Mouse (Mus musculus) stomach, postnatal 0 days (tissue): ENCODE results near the gene Wnt2b.

Experiments used
- CTCF ChIP-seq: IDR thresholded peaks from 2 replicates; pipeline ENCODE4 v1.5.1; 2016; ENCODE audit warnings: antibody characterized with exemption, low read depth, mild to moderate bottlenecking, moderate library complexity
- EP300 ChIP-seq: optimal IDR thresholded peaks from 2 replicates; pipeline ENCODE3; 2016; ENCODE audit warnings: antibody characterized with exemption

DNA sequence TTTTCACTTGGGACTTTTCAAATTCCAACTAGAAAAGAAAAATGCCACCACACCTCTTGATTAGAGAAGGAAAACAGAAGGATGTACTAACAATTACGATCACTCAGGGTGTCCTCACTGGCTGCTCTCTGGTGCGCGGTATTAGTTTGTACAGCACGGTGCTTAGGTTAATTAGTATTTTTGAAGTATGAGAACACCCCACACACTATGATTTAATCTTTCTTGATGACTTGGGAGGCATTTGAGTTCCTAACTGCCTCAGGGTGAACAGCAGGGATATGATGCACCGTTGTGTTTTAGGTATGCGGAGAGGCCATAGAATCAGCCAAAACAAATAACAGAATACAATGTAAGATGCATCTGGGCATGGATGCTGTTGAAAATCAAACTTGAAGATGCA is 44.4 kb upstream of the Wnt2b start:
- TF ChIP-seq CTCF, result no peak
- no peak for TF ChIP-seq EP300
